ENCODE assay signal across 8 mouse cellular contexts in the genomic region with DNA sequence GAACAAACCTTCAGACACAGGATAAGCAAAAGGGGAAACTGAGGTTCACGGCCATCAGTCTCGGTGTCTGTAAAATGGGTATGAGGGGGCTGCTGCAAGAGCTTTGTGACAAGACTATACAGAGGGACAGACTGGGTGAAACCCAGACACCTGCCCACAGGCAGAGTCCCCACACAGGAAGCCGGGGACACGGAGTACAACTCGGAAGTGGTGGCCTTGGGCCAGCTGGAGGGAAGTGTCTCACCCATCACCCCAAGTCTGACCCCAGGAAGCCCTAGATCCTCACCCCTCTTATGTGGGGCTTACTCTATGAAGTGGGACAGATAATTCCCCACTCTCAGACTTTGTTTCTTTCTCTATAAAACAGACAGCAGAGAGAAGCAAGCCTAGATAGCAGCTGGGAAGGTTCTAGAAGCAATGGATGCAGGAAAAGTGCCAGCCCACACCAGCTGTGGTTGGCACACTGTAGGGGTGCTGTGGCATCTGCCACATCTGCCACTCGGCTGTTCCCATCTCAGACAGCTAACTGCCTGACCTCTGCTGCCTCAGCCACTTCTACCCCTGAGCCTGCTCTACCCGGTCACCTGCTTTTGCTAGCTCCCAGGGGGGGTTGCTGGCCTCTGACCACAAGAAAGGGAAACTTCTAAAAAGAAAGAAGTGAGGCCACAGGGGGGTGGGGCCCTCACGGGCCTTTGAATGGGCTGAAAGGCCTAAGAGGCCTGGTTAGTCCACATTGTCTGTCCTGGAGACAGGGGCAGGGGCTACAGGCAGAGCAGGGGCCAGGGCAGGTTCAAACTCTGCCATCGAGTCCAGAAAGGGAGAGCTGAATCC. TPM values are rescaled to one million over a fixed set of nuclear protein-coding genes. Genes with fewer than 3 reads are reported as not detected.
DNase-seq lines count a peak whose midpoint lies in the region; ATAC-seq and TF ChIP-seq lines count a peak whose summit lies in the region.

No protein-coding gene starts in this region.

- H3K4me2 ChIP-seq in neural tube, embryonic 13.5 days, result peak overlapping the region; percentile 82

- no peaks in the 10 kb centered on the region for H3K36me3 ChIP-seq in neural tube, embryonic 13.5 days

- intact Hi-C loops in gastrocnemius, adult 2 months (cut with DNase I), result no loop called here

- no peaks in the 10 kb centered on the region for H3K9me3 ChIP-seq in neural tube, embryonic 13.5 days

- H3K27me3 ChIP-seq in neural tube, embryonic 13.5 days, result 0 out of 2 replicates have a peak, but pooled peaks cover 13% of the 10 kb centered on the region

- H3K4me3 ChIP-seq in gastrocnemius, adult 2 months, result no peak overlapping the region
- no peak overlapping the region for H3K4me3 ChIP-seq in neural tube, embryonic 13.5 days

- peak overlapping the region; percentile 54 for H3K27ac ChIP-seq in gastrocnemius, adult 2 months
- no peak overlapping the region for H3K27ac ChIP-seq in neural tube, embryonic 13.5 days (replicated peaks)

- no peak overlapping the region for H3K9ac ChIP-seq in neural tube, embryonic 13.5 days

- DNase-seq in gastrocnemius, adult 2 months, result no peak
- no peak for DNase-seq in gastrocnemius, postnatal 10 days
- peak; percentile 22 for DNase-seq in CD4-positive helper T cell, adult 2 months (ENCODE audit: low read depth, low spot score)
- DNase-seq in ovary, adult 18-20 months (ENCODE audit: low spot score), result no peak
- DNase-seq in testis, postnatal 14 days (ENCODE audit: low spot score), result no peak
- DNase-seq in lung, postnatal 14 days, result no peak

- 50% methylated on average over 9 of the region's 9 CpGs for WGBS in neural tube, embryonic 13.5 days

- peak; percentile 72 for ATAC-seq in granulocyte monocyte progenitor cell, adult 5-6 weeks (replicated peaks; ENCODE audit: poor library complexity, severe bottlenecking)
- ATAC-seq in neural tube, embryonic 13.5 days (ENCODE audit: low read depth), result no peak

- H3K4me1 ChIP-seq in neural tube, embryonic 13.5 days (replicated peaks), result peaks cover 57% of the 10 kb centered on the region

- TF ChIP-seq CTCF in gastrocnemius, adult 2 months (IDR thresholded peaks at IDR 0.05), result no peak

RNA-seq across cellular contexts. Expression of gene Emid1, which starts 1.4 kb away (rescaled TPM):
- total RNA-seq in gastrocnemius, adult 2 months (2021), result 10 to 100 TPM in 1 of 2 experiments, 1 to 10 TPM in 1; 5.4 to 10.9 TPM
- total RNA-seq in gastrocnemius, postnatal 10 days (2021), result 10 to 100 TPM; 15.2 to 16.3 TPM
- 10.0 and 11.4 TPM in 2 replicates for total RNA-seq in granulocyte monocyte progenitor cell, adult 5-6 weeks (2014; fragmentation: Nextera tagmentation)
- 5.1 and 7.9 TPM in 2 replicates for total RNA-seq in granulocyte monocyte progenitor cell, adult 5-6 weeks (2017)
- polyA plus RNA-seq in neural tube, embryonic 13.5 days (2015; fragmentation: Nextera tagmentation; extraction: Ambion mirVana), result 16.5 and 18.9 TPM in 2 replicates

RNA-seq across cellular contexts. Expression of gene Ewsr1, which starts 51.6 kb away (rescaled TPM):
- total RNA-seq in gastrocnemius, adult 2 months (2021), result 10 to 100 TPM; 79.3 to 86.5 TPM
- total RNA-seq in gastrocnemius, postnatal 10 days (2021), result 100 to 1,000 TPM; 141 to 189 TPM
- 342 and 407 TPM in 2 replicates for total RNA-seq in granulocyte monocyte progenitor cell, adult 5-6 weeks (2014; fragmentation: Nextera tagmentation)
- 626 and 725 TPM in 2 replicates for total RNA-seq in granulocyte monocyte progenitor cell, adult 5-6 weeks (2017)
- polyA plus RNA-seq in neural tube, embryonic 13.5 days (2015; fragmentation: Nextera tagmentation; extraction: Ambion mirVana), result 624 and 700 TPM in 2 replicates

RNA-seq across cellular contexts. Expression of gene Rhbdd3, which starts 51.9 kb away (rescaled TPM):
- total RNA-seq in gastrocnemius, adult 2 months (2021), result 10 to 100 TPM; 24.1 to 32.1 TPM
- 10 to 100 TPM; 21.5 to 24.8 TPM for total RNA-seq in gastrocnemius, postnatal 10 days (2021)
- total RNA-seq in granulocyte monocyte progenitor cell, adult 5-6 weeks (2014; fragmentation: Nextera tagmentation), result 20.0 and 25.8 TPM in 2 replicates
- 15.7 and 42.7 TPM in 2 replicates for total RNA-seq in granulocyte monocyte progenitor cell, adult 5-6 weeks (2017)
- 26.2 and 32.7 TPM in 2 replicates for polyA plus RNA-seq in neural tube, embryonic 13.5 days (2015; fragmentation: Nextera tagmentation; extraction: Ambion mirVana)
